Mouse (Mus musculus): Measurements from ENCODE around the gene Olfr736. TPM values are rescaled to one million over a fixed set of nuclear protein-coding genes. Genes with fewer than 3 reads are reported as not detected.

The Olfr736 gene
- not detected for total RNA-seq (2022)

DNA sequence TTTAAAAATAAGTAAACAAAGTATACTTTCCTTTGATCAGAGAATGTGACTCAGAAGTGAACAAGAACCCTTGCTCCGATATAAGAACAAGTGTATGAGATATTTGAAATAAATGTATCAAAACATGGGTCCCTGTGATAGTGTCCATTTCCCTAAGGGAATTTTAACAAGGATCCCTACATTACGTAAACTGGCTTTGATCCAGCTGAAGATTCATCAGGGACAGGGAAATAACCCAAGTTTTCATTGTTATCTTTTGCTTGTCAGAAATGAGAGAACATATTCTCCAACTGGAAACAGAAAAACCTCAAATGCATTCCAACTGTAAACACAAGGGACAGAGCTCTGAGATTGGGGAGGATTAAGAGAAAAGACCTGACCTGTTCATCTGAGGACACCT lies at the start of gene Olfr736:
Olfr736 (plus strand) TSS at position 301 of the 400 bp plus-strand sequence.
- no peak for DNase-seq

DNA sequence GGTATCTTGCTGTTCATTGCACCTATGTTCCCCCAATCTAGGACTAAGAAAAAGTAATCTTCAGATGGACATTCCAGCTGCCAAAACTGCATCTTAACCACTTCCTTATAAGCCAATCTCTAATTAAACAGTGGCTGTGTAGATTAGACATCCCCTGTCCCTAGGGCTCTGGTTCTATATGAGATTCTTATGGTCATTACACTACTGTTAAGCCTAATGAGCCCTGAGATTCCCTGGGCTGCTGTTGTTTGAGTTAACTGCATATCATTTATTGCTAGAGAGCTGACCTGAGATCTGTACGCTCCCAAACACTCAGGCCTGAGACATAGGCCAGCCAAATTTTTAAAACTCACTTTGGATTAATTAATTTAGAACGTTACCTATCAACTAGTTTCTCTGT lies 32.2 kb upstream of the Olfr736 start, which contains the start of gene Olfr735:
Olfr735 (minus strand) TSS at position 77 of the 400 bp plus-strand sequence.
- DNase-seq = no peak

DNA sequence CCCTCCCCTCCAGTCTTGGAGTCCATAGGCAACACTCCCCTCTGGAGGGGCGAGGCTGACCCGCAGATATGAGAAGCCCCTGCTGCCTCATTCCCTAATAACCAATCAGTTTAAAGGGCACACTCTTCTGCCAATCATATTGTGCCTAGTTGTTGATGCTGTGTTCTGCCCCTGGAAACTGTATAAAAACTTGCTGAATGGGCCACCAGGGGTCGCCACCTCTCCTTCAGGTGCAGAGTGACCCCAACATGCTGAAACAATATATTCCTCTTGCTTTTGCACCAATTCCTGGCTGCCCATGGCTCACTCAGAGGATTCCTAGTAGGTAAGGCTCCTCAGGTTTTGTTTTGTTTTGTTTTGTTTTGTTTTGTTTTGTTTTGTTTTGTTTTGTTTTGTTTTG lies 28.5 kb upstream of the Olfr736 start:
- no peak for DNase-seq

DNA sequence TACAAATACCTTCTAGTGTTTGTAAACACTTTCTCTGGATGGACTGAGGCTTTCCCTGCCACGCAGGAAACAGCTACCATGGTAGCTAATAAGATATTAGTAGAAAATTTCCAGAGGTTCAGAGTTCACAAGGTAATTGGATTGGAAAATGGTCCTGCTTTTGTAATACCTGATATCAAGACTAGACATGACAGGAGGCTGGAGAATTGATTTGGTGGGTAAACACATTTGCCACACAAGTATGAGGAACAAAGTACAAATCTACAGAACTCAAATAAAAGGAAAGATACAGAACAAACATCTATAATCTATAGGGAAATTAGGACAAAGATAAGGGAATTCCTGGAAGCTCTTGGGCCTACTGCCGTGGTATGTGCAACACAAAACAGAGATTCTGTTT lies 24.2 kb upstream of the Olfr736 start:
- no peak for DNase-seq

DNA sequence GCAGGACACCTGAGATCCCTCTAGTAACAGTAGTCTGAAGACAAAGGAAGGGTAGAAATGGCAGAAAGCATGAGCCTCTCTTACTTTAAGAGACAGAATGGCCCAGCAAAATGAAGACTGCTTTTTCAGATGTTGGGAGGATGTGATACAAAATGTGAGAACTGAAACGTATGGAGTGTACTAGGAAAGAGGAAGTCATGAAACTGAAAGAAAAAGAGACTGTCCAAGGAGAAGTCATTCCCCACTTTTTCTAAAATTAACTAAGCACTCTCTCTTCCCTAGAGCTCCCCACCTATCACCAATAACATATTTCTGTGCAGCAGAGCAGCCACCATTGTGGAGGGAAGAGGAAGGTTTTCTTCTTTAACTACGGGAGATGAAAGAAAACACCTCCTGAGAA lies 23.4 kb upstream of the Olfr736 start, which contains the start of gene Tlr11:
Tlr11 (plus strand) TSS at position 322 of the 400 bp plus-strand sequence.
- no peak for DNase-seq

DNA sequence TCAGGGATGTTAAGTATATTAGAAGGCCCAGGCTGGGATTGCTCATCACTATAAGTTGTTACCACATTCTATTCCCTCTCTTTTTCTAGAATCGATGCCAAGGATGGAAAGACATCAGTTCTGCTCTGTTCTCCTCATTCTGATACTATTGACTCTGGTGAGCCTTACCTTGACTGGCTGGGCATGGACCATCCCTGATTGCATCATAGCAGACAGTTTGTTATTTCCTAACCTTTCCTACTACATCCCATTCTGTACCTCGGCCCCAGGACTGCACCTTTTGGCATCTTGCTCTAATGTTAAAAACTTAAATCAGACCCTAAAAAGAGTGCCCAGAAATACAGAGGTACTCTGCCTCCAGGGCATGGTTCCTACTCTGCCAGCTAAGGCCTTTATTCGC lies 20.5 kb upstream of the Olfr736 start:
- DNase-seq = no peak

DNA sequence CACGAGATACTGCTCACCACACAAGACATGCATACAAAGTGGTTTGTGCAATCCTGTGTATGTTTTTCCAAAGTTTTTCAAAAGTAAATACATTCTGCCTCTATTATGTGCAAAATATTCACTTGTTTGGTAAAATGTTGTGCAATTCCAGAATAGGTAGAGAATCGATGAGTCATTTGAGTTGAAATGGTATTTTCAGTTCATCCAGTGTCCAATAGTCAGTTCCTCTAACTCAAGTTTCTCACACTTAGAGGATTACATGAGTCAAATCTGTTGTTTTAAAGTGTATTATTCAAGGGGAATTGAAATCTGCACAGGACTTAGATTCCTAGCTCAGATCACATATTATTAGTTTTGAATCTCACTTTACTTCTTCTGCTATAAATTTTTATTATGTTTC lies 17.4 kb upstream of the Olfr736 start:
- DNase-seq = no peak

DNA sequence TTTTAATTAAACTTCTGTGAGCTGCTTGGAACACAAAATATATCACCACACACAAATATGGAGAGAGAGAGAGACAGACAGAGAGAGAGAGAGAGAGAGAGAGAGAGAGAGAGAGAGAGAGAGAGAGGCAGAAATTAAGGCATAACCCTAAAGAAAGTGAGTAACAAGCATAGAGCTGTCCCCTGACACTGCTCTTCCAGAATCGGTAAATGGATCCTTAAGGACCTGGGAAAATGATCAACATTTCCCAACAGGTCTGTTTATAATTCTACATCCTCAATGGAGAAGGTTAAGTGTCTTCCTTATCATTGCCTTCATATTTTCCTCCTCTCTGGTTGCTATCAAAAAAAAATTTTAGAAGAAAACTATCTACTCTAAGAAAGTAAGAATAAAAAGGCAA lies 26.3 kb downstream of the Olfr736 start, which contains the start of gene Olfr738:
Olfr738 (plus strand) TSS at position 301 of the 400 bp plus-strand sequence.
- DNase-seq = no peak

DNA sequence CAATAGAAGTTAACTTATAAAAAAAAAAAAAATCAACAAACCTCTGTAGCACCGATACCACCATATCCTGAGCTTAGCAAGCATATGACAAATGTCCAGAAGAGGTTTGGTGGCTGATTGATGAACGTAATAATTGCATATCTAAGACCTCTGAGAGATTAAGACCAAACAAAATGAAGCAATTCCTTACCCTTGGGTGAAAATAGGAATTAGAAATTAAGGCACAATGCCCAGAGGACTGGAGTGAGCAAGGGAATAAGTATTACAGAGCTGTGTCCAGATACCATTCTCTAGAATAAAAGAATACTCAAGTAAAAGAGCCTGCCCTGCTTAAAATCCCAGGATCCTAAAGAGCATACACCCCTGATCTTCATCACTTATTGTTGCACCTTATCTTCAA lies 37.4 kb downstream of the Olfr736 start, which contains the start of gene Olfr739:
Olfr739 (plus strand) TSS at position 301 of the 400 bp plus-strand sequence.
- DNase-seq = no peak

Other genes with a start within 250 kb of the Olfr736 start
- not detected for gene Olfr728, start 238.5 kb upstream of the Olfr736 start, total RNA-seq (2022)
- gene Olfr729, start 228.3 kb upstream of the Olfr736 start, total RNA-seq (2022) = not detected
- not detected for gene Olfr730, start 193.0 kb upstream of the Olfr736 start, total RNA-seq (2022)
- gene Olfr731, start 139.3 kb upstream of the Olfr736 start, total RNA-seq (2022) = under 1 TPM in 1 of 4 experiments, not detected in 3; 0.06 TPM
- gene Olfr732, start 97.0 kb upstream of the Olfr736 start, total RNA-seq (2022) = not detected
- gene Olfr733, start 79.6 kb upstream of the Olfr736 start, total RNA-seq (2022) = not detected
- gene Olfr734, start 54.4 kb upstream of the Olfr736 start, total RNA-seq (2022) = not detected
- gene Olfr735, start 32.3 kb upstream of the Olfr736 start, total RNA-seq (2022) = under 1 TPM in 2 of 4 experiments, not detected in 2; 0.06 to 0.11 TPM
- under 1 TPM; 0.07 to 0.54 (median 0.32) TPM for gene Tlr11, start 23.2 kb upstream of the Olfr736 start, total RNA-seq (2022)
- not detected for gene Olfr738, start 26.4 kb downstream of the Olfr736 start, total RNA-seq (2022)
- not detected for gene Olfr739, start 37.5 kb downstream of the Olfr736 start, total RNA-seq (2022)
- not detected for gene Olfr740, start 64.4 kb downstream of the Olfr736 start, total RNA-seq (2022)
- gene Olfr741, start 91.6 kb downstream of the Olfr736 start, total RNA-seq (2022) = not detected
- not detected for gene Olfr742, start 122.4 kb downstream of the Olfr736 start, total RNA-seq (2022)
- not detected for gene Olfr743, start 140.7 kb downstream of the Olfr736 start, total RNA-seq (2022)
- not detected for gene Olfr744, start 233.7 kb downstream of the Olfr736 start, total RNA-seq (2022)

Data from adrenal gland, adult 8-10 months (tissue).